Mouse (Mus musculus): ENCODE results near the gene Pi16.

DNA sequence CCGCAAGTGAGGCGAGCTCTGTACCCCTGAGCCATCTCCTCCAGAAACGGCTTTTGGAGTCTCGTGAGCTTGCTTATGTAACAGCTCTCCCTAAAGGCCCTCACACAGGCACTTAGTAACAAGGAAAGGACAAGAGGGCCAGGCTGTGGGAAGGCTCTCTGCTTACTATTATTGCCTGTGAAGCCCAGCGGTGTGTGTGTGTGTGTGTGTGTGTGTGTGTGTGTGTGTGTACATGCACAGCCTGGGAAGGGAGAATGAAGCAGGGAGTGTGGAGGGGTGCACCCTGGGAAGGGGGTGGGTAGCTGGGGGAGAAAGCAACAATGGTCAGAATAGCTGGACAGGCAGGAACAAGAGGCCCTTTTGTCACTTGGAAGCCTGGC is 38.0 kb downstream of the Pi16 start:
- TF ChIP-seq POLR2A (IDR thresholded peaks at IDR 0.05; ENCODE audit: insufficient read length, low read depth) (no peak), POLR2AphosphoS2 (IDR thresholded peaks at IDR 0.05; ENCODE audit: insufficient read length, low read depth) (no peak), USF1 (IDR thresholded peaks at IDR 0.05; ENCODE audit: low read depth) (no peak), E2F4 (IDR thresholded peaks at IDR 0.05; ENCODE audit: insufficient read depth) (no peak), MYOG (IDR thresholded peaks at IDR 0.05; ENCODE audit: control insufficient read depth in 1 of 3, insufficient read depth in 1 of 3, insufficient read length in 2 of 3, low read depth in 2 of 3) (no peak), TCF12 (IDR thresholded peaks at IDR 0.05; ENCODE audit: insufficient read depth, poor library complexity, severe bottlenecking) (no peak)

All from myocyte (in vitro differentiated cells).